Mouse (Mus musculus): ENCODE data around the gene Chp1.

GRCm38 (mm10) chr2:119561794-119562193 lies 14.3 kb downstream of the Chp1 start:
- no peak for TF ChIP-seq TCF12 (IDR thresholded peaks at IDR 0.05; ENCODE audit: insufficient read depth, poor library complexity, severe bottlenecking)
- TF ChIP-seq POLR2A (IDR thresholded peaks at IDR 0.05; ENCODE audit: insufficient read length, low read depth): no peak

Measured in myocyte (in vitro differentiated cells).